Mouse (Mus musculus): ENCODE data around the gene Rffl.

The Rffl gene

DNA sequence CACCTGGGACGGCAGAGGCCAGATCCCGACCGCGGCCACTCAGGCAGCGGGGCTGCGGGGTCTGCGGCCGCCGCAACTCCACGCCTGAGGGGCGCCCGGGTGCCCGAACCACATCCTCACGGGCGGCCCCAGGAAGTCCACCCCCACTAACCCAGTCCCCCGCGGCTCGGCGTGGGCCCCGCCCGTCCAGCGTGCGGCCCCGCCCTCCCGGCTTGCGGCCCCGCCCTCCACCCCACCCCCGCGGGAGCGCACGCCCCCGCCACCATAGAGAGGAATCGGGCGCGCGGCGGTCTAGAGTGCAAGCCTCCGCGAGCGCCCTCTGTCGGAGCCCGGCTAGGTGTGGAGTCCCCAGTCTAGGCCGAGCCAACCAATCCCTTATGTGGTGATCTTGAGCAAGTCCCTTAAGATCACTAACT lies at the start of gene Rffl:
Gene Rffl (minus strand): TSS at position 180 of the 416 bp plus-strand sequence.
- DNase-seq (ENCODE audit: low spot score): peak; percentile 98

DNA sequence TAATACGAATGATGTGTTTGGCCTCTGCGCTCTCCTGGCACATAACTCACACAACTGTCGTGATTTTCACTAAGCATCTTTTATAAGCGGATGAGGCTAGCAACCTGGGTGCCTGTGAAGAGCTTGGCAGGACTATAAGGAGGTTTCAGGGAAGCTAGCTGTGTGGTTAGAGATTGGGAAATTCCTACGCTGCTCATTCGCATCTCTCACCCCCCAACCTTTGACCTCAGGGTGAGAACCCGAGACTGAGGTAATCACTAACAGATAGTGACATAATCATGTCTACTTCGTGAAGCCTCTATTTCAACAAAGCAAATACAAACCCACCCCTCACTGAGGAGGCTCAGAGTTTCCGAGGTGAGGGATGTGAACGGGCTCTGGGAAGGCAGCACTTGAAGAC lies 49.8 kb upstream of the Rffl start:
- no peak for DNase-seq (ENCODE audit: low spot score)

DNA sequence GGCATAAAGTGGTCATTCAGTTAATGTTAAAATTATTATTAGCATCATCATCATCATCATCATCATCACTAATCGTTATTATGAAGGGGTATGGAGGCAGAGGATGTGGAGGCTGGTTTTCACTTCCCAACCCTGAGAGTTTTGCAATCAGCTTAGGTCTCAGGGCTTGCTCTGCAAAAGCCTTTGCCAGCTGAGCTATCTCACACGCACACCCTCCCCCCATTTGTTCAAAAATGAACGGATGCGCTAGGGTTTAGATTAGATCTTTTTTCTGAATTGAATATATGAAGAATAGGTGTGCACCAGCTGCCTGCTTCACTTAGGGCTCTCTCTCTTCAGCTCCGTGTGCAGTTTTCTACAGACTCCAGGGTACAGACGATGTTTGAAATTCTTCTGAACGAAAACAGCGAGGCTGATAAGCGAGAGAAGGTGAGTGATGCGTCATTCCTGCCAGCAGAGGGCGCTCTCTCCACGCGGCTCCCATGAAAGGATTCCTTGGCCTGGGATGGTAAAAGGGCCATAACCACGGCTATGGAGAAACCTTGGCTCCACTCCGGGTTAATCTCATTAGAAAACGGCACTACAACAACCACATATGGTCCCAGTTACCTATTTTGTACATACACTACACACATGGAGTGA lies 43.8 kb upstream of the Rffl start:
- DNase-seq (ENCODE audit: low spot score): peak; percentile 85

DNA sequence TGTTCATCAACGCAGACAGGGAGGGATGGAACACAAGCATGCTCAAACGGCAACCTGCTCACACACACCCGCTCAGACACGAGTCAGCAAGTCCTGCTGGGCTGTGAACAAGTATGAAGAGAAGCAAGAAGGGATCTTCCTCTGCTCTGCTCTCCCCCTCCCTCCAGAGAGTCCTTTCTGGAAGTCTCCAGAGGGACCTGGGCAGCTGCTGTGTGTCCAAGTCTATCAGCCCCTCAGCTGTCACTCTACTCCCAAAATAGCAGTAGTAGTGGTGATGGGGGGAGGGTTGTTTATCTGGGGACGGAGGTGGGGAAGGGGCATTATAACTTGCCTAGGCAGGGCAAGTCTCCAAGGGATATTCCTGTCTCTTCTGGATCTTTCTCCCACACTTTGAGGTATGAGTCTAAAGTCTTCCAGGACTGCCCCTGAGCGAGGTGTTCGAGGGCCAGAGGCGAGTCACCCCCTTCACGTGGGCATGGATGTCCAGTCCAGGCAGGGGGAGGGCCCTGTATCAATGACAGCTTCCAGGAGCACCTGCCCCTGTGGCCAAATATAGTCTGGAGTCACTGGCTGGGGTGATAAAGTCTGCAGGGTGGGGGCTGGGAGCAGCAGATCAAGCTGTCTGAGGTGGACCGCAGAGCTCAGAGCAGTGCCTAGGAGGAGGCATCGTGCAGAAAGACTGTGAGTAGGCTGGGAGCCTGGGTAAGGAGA lies 39.8 kb upstream of the Rffl start:
- DNase-seq (ENCODE audit: low spot score): no peak

DNA sequence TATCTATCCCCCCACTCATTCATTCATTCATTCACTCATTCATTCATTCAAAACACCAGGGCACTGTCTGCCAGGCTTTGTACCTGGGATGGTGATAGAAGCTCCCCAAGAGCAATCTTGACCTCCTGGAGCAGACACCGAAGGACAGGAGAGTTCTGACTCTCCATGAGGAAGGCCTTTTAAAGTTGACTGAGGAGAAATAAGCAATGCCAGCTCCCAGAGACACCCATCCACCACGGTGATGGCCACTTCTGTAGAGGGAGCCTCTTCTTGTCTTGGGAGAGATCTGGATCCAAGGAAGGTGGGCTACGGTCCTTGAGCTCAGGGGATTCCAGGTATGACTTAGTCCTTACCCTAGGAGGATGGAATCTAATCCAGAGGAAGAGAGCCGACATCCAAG lies 39.2 kb upstream of the Rffl start, which contains the start of gene Unc45b:
Gene Unc45b (plus strand): TSS at position 301 of the 400 bp plus-strand sequence.
- no peak for DNase-seq (ENCODE audit: low spot score)

DNA sequence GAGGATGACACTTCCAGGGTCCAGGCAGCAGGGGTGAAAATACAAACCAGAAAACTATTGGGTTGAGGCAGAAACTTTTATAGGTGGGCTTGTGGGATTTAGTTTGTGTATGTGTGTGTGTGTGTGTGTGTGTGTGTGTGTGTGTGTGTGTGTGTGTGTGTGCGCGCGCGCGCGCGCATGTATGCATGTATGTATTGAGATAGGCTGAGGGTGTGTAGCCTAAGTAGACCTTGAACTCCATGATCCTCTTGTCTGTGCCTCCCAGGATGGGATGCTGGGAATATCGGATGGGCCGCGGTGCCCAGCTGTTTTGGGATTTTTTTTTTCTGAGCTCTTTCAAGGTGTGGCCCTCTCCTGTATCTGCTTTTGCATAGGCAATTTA lies 37.6 kb upstream of the Rffl start:
- DNase-seq (ENCODE audit: low spot score): no peak

DNA sequence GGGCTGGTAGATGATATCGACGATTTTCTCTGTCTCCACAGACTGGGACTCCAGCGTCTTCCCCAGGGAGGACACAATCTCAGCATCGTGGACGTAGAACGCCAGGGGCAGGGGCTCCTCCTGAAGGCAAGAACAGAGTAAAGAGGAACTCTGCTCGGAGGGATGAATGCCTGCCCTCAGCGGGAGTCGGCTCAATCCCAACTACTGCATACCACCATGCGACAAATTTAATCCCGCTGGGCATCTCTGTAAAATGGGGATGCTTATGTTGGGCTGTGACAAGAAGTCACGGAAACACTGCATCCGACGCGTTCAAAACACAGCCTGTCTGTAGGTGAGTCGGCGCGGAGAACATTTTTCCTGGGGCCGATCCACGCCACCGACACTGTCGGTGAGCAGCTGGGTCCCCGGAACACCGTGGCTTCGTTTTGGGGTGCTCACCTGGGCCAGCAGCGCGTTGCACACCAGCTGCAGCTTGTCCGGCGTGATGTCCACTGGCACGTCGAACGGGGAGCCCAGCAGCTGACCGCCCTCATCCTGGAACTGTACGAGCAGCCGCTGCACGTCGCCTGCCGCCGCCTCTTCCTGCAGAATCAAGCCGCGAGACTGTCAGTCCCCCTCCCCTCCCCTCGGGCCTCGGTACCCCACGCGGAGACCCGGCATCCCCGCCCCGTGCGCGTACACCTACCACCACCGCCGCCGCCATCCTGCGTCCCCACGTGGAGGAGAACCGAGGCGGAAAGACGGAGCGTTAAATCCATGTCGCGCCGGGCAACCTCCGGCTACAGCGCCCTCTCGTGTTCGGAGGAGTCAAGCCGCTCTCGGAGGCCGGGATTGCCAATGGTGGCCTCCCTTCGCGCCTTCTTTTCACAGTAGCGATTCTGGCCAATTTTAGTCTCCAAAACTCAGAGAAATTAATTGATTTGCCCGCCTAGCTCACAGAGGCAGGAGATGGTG lies 36.9 kb upstream of the Rffl start, which contains the start of gene Nle1:
Gene Nle1 (minus strand): TSS at position 761 of the 957 bp plus-strand sequence.
- peak; percentile 98 for DNase-seq (ENCODE audit: low spot score)

DNA sequence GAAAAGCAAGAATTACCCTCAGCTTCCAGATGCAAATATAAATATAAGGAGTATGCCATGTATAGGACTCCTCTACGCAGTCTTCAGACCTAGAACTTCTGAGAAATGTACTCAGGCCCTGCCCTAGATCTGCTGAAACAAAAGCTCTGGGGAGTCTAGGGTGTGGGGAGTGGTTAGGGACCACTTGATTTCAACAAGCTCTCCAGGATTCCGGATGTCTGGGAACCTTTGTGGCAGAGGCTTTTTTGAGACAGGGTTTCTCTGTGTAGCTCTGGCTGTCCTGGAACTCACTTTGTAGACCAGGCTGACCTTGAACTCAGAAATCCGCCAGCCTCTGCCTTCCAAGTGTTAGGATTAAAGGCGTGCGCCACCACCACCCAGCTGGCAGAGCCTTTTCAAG lies 34.8 kb upstream of the Rffl start:
- DNase-seq (ENCODE audit: low spot score): no peak

DNA sequence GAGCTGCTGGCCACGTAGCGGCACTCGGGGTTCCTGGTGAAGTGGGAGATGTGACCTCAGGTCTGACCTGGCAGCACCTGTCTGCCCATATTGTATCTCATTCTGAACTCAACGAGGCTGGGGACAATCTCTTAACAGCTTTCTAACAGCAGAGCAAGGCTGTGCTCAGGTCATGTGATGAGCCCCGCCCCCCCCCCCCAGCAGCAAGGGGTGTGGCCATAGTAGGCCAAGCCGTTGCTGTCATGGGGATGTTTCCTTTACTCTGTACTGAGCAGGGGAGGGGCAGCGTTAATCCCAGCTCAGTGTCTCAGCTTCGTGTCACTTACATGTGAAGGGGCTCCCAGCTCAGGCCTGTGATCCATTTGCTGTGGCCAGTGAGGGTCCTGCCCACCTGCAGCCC lies 33.9 kb upstream of the Rffl start:
- DNase-seq (ENCODE audit: low spot score): no peak

DNA sequence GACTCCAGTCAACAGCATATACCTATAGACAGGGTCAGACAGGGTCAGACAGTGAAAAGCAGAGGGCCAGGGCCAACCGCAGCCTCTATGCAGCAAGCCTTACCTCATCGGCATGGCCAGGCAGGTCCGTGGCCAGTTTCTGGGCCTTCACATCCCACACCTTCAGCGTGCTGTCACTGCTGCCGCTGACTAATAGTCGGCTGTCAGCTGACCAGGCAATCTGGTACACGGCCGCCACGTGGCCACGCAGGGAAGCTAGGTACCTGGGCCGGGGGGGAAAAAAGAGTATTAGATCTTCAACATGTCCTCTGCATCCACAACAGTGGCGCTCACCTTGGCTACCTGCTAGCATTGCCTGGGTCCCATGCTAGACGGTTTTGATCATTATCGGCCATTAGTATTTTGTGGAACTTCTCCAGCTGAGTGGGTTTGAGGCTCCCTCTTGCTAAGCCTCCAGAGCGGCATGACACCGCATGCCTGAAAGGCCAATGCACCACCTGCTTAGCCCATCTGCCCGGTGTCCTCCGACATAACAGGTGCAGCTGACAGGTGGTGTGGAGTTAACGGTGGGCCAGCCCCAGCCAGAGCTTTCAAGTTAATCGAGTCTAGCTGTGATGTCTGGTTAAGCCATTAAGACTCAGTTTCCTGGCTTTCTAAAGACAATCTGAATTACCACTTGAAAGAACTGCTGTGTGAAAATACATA lies 30.7 kb upstream of the Rffl start:
- no peak for DNase-seq (ENCODE audit: low spot score)

DNA sequence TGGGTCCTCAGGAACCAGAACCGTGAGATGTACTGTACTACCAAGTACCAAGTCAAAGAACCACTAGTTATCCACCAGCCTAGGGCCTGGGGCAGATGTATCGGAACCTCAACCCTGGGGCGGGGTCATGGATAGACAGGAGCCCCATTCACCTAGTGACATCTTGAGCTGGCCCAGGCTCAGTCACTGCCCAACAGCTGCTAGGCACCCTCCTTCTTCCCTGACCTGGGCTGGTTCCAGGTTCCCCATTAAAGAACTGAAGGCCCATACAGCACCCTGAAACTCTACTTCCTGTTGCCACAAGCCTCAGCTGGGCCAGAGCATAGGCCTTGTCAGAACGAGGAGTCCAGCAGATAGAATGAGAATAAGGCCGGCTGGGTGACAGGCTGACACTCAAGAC lies 28.7 kb upstream of the Rffl start:
- no peak for DNase-seq (ENCODE audit: low spot score)

DNA sequence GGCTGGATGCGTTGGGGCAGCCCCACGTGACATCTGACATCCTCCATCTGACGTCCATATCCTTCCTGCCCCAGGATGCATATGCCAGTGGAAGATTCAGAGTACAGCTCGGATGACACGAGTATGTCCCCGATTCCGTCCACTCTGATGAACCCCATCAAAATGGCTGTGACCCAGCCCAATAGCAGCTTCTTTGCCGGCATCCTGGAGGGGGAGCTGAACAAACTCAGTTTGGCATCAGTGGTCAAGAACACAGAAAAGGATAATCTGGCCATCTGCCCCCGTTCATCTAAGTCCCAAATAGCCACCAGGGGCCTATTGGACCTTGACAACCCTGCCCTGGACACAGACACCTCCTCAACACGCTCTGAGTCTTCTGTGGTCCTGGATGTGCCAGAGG lies 26.5 kb upstream of the Rffl start:
- no peak for DNase-seq (ENCODE audit: low spot score)

DNA sequence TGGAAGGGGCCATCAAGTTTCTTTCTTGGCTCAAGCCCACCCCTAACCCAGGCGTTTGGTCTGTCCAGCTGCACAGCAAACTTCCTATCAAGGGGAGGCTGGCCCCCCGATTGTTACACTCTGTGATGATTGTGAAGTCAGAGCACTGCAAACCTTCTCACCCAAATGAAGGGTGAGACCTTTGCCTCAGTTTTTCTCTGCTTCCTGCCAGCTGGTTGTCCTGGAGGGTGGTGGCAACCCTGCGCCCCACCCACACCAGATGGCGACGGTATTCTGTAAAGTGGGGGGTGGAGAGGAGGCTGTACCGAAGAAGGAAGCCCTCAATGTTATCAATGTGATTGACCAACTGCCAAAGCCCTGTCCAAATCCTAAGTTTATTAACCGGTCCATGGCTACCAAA lies 20.9 kb upstream of the Rffl start, which contains the start of gene Fndc8:
Gene Fndc8 (plus strand): TSS at position 189 of the 400 bp plus-strand sequence.
- no peak for DNase-seq (ENCODE audit: low spot score)

DNA sequence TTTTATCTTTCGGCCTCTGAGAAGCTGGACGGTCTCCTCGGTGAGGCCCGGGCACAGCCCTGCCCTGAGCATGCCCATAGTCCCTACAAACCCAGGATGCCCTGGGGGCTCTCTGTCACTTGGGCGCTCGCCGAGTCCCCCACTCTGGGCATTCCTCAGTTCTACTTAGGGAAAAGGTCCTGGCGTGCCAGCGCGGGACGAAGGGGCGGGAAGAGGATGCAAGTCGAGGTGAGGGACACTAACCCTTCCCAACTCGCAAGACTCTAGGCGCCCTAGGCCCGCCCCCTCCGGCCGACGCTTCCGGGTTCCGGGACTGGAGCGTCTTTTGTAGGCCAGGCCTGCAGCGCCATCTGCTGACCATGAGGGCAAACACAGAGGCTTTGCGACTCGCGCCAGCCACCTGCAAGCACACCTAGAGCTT lies 19.3 kb upstream of the Rffl start, which contains the start of gene Rad51d:
Gene Rad51d (minus strand): TSS at position 273 of the 421 bp plus-strand sequence.
- DNase-seq (ENCODE audit: low spot score): peak; percentile 94

DNA sequence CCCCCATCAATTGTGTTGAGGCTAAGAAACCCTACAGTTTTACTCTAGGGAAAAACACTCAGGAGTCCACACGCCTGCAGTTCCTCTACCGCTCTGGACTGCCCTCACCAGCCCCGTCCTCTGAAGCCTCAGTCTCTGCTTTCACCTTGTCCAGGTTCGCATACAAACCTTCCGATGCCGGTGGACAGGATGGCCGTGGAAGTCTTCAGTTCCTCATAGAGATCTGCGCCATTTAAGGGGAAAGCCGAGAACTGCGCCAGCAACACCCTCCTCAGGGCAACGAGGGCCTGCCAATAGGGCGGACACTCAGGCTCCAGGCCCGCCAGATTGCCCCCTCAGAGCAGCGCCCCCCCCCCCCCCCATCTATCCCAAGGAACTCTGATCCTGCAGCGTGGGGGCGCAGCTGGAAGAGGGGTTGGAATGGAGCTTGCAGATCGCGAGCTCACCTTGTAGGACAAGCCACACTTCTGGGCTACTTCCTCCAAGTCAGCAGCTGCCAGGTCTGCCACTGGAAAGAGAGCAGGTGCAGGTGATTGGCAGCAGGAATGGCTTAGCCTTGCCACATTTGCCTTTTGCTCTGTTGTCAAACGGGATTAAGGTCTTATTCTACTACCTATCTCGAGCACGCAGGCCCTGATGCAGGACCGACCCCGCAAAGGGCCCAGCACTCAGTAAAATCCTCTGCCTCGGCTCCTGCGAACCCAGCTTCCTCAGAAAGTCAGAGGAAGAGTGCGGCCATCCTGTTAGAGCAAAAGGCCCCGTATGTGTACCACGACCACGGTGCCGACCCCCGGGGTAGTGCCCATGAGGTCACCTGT lies 18.7 kb upstream of the Rffl start:
- peak; percentile 19 for DNase-seq (ENCODE audit: low spot score)

DNA sequence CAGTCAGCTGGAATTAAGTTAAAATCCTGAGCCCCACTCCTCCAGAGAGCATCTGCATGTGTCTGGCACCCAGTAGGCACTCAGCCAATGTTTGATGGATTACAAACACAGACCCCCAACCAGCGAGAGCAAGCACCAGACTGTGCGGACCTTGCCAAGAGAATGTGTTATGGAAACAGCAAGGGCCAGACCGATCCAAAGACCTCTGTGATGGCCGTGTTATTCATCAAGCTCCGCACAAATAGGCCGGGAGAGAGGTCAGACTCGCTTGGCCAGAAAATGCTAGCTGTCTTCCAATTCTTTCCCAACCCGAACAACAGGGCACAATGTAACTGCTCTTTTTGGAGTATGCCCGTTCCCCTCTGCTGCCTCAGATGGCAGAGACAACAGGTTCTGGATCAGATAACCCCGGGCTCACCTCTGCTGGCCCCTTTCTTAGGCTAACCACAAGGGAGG lies 17.5 kb upstream of the Rffl start:
- no peak for DNase-seq (ENCODE audit: low spot score)

DNA sequence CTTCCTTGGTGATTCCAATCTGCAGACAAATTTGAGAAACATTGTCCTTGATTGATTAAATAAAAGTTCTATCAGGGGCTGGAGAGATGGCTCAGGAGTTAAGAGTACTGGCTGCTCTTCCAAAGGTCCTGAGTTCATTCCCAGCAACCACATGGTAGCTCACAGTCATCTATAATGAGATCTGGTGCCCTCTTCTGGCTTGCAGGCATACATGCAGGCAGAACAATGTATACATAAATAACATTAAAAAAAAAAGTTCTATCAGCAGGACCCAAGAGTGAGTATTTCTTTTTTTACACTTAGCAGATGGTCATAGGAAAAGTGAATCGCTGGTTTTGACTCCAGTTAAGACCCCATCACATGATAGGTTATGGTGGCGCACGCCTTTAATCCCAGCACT lies 15.5 kb upstream of the Rffl start:
- no peak for DNase-seq (ENCODE audit: low spot score)

DNA sequence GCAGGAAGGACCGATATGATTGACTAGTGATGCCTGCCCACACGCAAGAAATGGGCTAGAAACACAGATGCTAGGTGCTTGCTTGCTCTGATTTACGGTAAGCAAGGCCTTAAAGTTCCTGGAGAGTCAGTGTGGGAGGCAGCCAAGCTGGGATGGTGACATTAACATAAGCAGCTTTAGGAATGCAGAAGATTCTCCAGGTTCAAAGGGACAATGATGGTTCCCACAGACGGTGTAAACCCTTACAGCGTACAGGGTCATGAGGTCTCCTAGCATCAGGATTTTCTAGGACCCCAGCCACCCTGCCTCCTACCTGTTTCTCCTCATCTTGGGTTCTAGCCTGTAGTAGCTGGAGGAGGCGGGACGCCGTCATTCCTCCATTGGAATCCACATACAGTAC lies 12.2 kb upstream of the Rffl start:
- no peak for DNase-seq (ENCODE audit: low spot score)

DNA sequence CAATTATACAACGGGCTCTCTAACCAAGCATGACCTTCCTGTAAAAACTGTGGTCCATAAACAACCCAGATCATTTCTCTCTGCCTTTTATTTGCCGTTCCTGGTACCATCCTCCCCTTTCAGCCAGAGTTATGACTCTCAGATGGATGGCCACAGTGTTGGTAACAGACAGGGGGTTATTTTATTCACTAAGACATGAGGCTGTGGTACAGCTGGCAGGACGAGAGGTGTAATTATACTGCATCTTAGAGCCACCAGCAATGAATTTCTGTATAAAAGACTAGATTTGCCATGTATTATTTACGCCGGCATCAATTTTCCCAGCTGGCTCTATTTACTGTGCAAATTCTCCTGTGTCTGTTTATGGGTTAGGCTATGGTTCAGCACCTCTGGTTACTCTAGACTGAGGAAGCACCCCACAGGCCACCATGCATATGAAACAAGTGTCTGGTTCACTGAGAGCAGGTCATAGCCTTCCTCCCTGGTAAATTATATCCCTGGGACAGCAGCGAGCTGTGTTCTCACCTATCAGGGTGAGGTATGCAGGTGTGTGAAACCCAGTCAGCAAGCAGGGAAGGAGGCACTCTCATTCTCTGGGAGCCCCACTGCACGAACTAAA lies 6.8 kb upstream of the Rffl start:
- DNase-seq (ENCODE audit: low spot score): no peak

DNA sequence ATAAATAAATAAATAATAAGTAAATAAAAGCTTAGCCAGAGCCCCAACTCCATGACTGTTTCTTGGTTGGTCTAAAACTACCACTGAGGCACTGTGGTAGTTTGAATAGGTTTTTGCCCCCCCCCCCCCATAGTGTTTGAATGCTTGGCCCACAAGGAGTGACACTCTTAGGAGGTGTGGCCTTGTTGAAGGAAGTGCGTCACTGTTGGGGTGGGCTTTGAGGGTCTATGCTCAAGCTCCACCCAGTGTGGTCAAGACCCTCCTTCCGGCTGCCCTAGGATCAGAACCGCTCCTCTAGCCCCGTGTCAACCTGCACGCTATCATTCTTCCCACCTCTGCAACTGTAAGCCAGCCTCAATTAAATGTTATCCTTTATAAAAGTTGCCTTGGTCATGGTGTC lies 4.6 kb upstream of the Rffl start:
- no peak for DNase-seq (ENCODE audit: low spot score)
